Mouse (Mus musculus): ENCODE data around the gene Asf1b. TPM values are rescaled to one million over a fixed set of nuclear protein-coding genes. Genes with fewer than 3 reads are reported as not detected.

The Asf1b gene
- polyA plus RNA-seq, 1 experiment from 2014 or later, result 114 TPM

MicroRNA genes within 50 kb of the gene (microRNA counts, 519-probe panel; counts per million panel counts)
- microRNA mmu-miR-1199, result 114 counts per million

Small RNAs within 50 kb of the gene (microRNA-seq; reads per million reads assigned to microRNA genes)
- gene Gm44330 (not detected), gene Gm44450 (not detected), gene Mir1199 (not detected), gene Mir8111 (5.3 reads per million, percentile 13 among the genes with 10 or more reads in this experiment)

Other genes starting within 250 kb of the Asf1b start
- 291 and 294 TPM in 2 replicates for gene Ddx39, start 240.3 kb upstream of the Asf1b start, polyA plus RNA-seq (2015; fragmentation: Nextera tagmentation; extraction: Ambion mirVana)
- 8.9 and 11.1 TPM in 2 replicates for gene Adgre5, start 214.2 kb upstream of the Asf1b start, polyA plus RNA-seq (2015; fragmentation: Nextera tagmentation; extraction: Ambion mirVana)
- 1.5 and 1.7 TPM in 2 replicates for gene Adgrl1, start 55.4 kb upstream of the Asf1b start, polyA plus RNA-seq (2015; fragmentation: Nextera tagmentation; extraction: Ambion mirVana)
- 0.18 and 0.22 TPM in 2 replicates for gene Gm10644, start 302 bp upstream of the Asf1b start, polyA plus RNA-seq (2015; fragmentation: Nextera tagmentation; extraction: Ambion mirVana)
- 50.5 and 52.3 TPM in 2 replicates for gene Prkaca, start 17.5 kb downstream of the Asf1b start, polyA plus RNA-seq (2015; fragmentation: Nextera tagmentation; extraction: Ambion mirVana)
- gene Samd1, start 42.2 kb downstream of the Asf1b start, polyA plus RNA-seq (2015; fragmentation: Nextera tagmentation; extraction: Ambion mirVana), result 5.8 and 6.9 TPM in 2 replicates
- gene 1700067K01Rik, start 46.0 kb downstream of the Asf1b start, polyA plus RNA-seq (2015; fragmentation: Nextera tagmentation; extraction: Ambion mirVana), result 0.38 and 0.57 TPM in 2 replicates
- not detected in 2 replicates for gene 2210011C24Rik, start 56.7 kb downstream of the Asf1b start, polyA plus RNA-seq (2015; fragmentation: Nextera tagmentation; extraction: Ambion mirVana)
- gene Palm3, start 66.0 kb downstream of the Asf1b start, polyA plus RNA-seq (2015; fragmentation: Nextera tagmentation; extraction: Ambion mirVana), result 0.06 and 0.27 TPM in 2 replicates
- 0.72 and 1.1 TPM in 2 replicates for gene Il27ra, start 87.1 kb downstream of the Asf1b start, polyA plus RNA-seq (2015; fragmentation: Nextera tagmentation; extraction: Ambion mirVana)
- gene Rln3, start 89.5 kb downstream of the Asf1b start, polyA plus RNA-seq (2015; fragmentation: Nextera tagmentation; extraction: Ambion mirVana), result not detected in 2 replicates
- gene Gm10643, start 109.6 kb downstream of the Asf1b start, polyA plus RNA-seq (2015; fragmentation: Nextera tagmentation; extraction: Ambion mirVana), result 0.12 and 0.14 TPM in 2 replicates
- gene Rfx1, start 111.3 kb downstream of the Asf1b start, polyA plus RNA-seq (2015; fragmentation: Nextera tagmentation; extraction: Ambion mirVana), result 2.4 and 2.7 TPM in 2 replicates
- 3.7 and 4.3 TPM in 2 replicates for gene Dcaf15, start 149.3 kb downstream of the Asf1b start, polyA plus RNA-seq (2015; fragmentation: Nextera tagmentation; extraction: Ambion mirVana)
- gene Podnl1, start 170.5 kb downstream of the Asf1b start, polyA plus RNA-seq (2015; fragmentation: Nextera tagmentation; extraction: Ambion mirVana), result 0.05 TPM in 1 of 2 replicates, not detected in the other
- 5.4 and 6.2 TPM in 2 replicates for gene Cc2d1a, start 192.4 kb downstream of the Asf1b start, polyA plus RNA-seq (2015; fragmentation: Nextera tagmentation; extraction: Ambion mirVana)
- gene 4930432K21Rik, start 192.5 kb downstream of the Asf1b start, polyA plus RNA-seq (2015; fragmentation: Nextera tagmentation; extraction: Ambion mirVana), result 0.13 and 0.25 TPM in 2 replicates
- gene Nanos3, start 229.7 kb downstream of the Asf1b start, polyA plus RNA-seq (2015; fragmentation: Nextera tagmentation; extraction: Ambion mirVana), result 0.28 and 0.34 TPM in 2 replicates

Data from liver, embryonic 13.5 days (tissue).